Mouse (Mus musculus) C2C12 (cell line): ENCODE measurements around the gene Pfas. TPM values are rescaled to one million over a fixed set of nuclear protein-coding genes. Genes with fewer than 3 reads are reported as not detected.
A peak's percentile ranks its signal among the peaks of the same experiment; 100 is the strongest.

Source experiments
- H3K27me3 ChIP-seq: one replicate; pipeline ENCODE4 v1.6.1; 2011; ENCODE audit not compliant: control insufficient read depth, insufficient read depth, insufficient read length
- H3K36me3 ChIP-seq: one replicate; pipeline ENCODE4 v1.6.1; 2011; ENCODE audit not compliant: control insufficient read depth, insufficient read depth
- H3K4me3 ChIP-seq: one replicate; pipeline ENCODE4 v1.5.1; 2011; ENCODE audit warnings: mild to moderate bottlenecking, control low read depth; ENCODE audit not compliant: poor library complexity, insufficient read depth, severe bottlenecking
- H3K79me2 ChIP-seq: one replicate; pipeline ENCODE4 v1.6.1; 2011; ENCODE audit not compliant: control insufficient read depth, insufficient read depth
- H3K79me3 ChIP-seq: one replicate; pipeline ENCODE4 v1.6.1; 2011; ENCODE audit warnings: low read depth, control low read depth
- H3ac ChIP-seq: one replicate; pipeline ENCODE3; 2011; ENCODE audit warnings: low read depth; ENCODE audit not compliant: control insufficient read depth, insufficient read length
- CEBPB ChIP-seq: IDR thresholded peaks from one replicate; pipeline ENCODE4 v1.6.1; 2011; ENCODE audit warnings: low read depth, mild to moderate bottlenecking, control low read depth, moderate library complexity
- CTCF ChIP-seq: IDR thresholded peaks from one replicate; pipeline ENCODE4 v1.5.1; 2011; ENCODE audit not compliant: control insufficient read depth, insufficient read depth, insufficient read length
- FOSL1 ChIP-seq: IDR thresholded peaks from one replicate; pipeline ENCODE4 v1.8.0; 2011; ENCODE audit warnings: mild to moderate bottlenecking, low read length; ENCODE audit not compliant: poor library complexity, insufficient read depth, severe bottlenecking
- MAX ChIP-seq: IDR thresholded peaks from one replicate; pipeline ENCODE4 v1.6.1; 2011; ENCODE audit warnings: mild to moderate bottlenecking, control low read depth
- MYOD1 ChIP-seq: IDR thresholded peaks from one replicate; pipeline ENCODE4 v1.6.1; 2011; ENCODE audit warnings: low read depth; ENCODE audit not compliant: control insufficient read depth, insufficient read length
- MYOG ChIP-seq: IDR thresholded peaks from one replicate; pipeline ENCODE4 v1.6.1; 2011; ENCODE audit not compliant: control insufficient read depth, insufficient read length; ENCODE audit errors: extremely low read depth
- USF1 ChIP-seq: IDR thresholded peaks from one replicate; pipeline ENCODE4 v1.6.1; 2011; ENCODE audit warnings: low read depth, mild to moderate bottlenecking, control low read depth, moderate library complexity
- polyA plus RNA-seq: library from polyadenylated mRNA; unstranded; fragments of >200 nt; fragmentation: generic; extraction: Trizol; gene quantifications from one replicate; pipeline ENCODE4 v1.2.1, GENCODE M21; 2012; ENCODE audit warnings: missing spikeins

Pfas gene
- polyA plus RNA-seq, 1 experiment = 22.2 TPM

DNA sequence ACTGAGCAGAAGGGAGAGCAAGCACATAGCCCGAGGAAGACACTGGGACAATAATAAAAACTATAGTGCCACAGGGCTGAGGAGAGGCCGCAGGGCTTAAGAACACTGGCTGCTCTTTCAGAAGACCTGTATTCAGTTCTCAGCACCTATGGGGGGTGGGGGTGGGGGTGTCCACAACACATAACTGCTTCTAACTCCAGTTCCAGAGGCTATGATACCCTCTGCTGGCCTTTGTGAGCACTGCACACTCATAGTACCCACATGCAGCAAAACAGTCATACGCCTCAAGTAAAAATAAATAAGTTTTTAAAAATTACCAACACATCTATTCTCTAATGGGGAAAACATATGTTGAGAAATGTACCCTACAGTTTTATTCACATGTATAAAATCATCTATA is 13.9 kb downstream of the Pfas start:
- no peaks in the 10 kb centered on the region for H3K79me2 ChIP-seq
- peaks cover 95% of the 10 kb centered on the region for H3K36me3 ChIP-seq
- no peaks in the 10 kb centered on the region for H3K27me3 ChIP-seq
- no peaks in the 10 kb centered on the region for H3K79me3 ChIP-seq
- no peak for TF ChIP-seq USF1
- TF ChIP-seq CEBPB = no peak
- TF ChIP-seq FOSL1 = no peak
- TF ChIP-seq MYOD1 = no peak
- no peak for TF ChIP-seq CTCF
- TF ChIP-seq MYOG = no peak
- TF ChIP-seq MAX = no peak
- no peak overlapping the region for H3K4me3 ChIP-seq
- H3ac ChIP-seq = no peak overlapping the region

DNA sequence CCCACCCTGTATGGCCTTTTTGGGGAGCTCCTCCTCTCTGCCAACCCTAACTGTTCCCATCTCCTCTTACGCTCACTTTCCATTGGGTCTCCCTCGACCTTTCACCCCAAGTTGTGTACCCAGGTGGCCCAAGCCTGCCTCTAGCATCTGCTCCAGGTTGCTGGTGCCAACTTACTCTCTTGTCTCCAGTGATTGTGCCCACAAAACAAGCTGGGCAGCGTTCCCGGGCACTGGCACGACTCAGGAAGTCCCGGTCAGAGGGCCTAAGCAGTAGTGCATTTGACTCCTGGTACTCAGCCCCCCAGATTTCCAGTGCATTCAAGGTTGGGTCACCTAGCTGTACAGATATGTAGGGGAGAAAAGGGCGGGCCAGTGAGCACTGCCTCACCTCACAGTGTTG is 15.1 kb downstream of the Pfas start:
- Histone ChIP-seq H3ac (no peak overlapping the region), H3K36me3 (peaks cover 94% of the 10 kb centered on the region), H3K79me2 (no peaks in the 10 kb centered on the region), H3K79me3 (no peaks in the 10 kb centered on the region), H3K27me3 (no peaks in the 10 kb centered on the region), H3K4me3 (no peak overlapping the region)
- TF ChIP-seq CTCF = no peak
- TF ChIP-seq MYOG = no peak
- TF ChIP-seq MAX = no peak
- no peak for TF ChIP-seq MYOD1
- TF ChIP-seq CEBPB = no peak
- no peak for TF ChIP-seq USF1
- TF ChIP-seq FOSL1 = no peak

DNA sequence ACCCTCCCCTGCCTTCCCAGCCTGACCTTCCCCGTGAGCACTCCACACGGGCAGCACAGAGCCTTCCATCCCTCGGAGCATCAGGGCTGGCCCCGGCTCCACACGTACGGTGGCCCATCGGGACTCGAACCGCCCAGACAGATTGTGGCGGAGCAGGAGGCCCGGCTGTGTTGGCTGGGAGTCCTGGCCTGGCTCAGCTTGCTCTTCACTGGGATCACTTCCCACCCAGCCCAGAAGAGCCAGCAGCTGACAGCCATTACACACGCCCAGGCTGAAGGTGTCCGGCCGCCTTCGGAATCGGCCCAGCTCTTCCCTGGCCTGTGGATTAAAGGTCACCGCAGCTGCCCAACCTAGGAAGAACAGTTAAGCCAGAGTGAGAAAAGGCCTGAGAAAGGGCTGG is 19.9 kb downstream of the Pfas start:
- TF ChIP-seq MYOG (no peak), MYOD1 (no peak), USF1 (no peak), FOSL1 (no peak), CTCF (no peak), MAX (no peak), CEBPB (no peak)
- Histone ChIP-seq H3ac (no peak overlapping the region), H3K36me3 (peaks cover 76% of the 10 kb centered on the region), H3K4me3 (no peak overlapping the region), H3K79me2 (no peaks in the 10 kb centered on the region), H3K27me3 (no peaks in the 10 kb centered on the region), H3K79me3 (no peaks in the 10 kb centered on the region)

DNA sequence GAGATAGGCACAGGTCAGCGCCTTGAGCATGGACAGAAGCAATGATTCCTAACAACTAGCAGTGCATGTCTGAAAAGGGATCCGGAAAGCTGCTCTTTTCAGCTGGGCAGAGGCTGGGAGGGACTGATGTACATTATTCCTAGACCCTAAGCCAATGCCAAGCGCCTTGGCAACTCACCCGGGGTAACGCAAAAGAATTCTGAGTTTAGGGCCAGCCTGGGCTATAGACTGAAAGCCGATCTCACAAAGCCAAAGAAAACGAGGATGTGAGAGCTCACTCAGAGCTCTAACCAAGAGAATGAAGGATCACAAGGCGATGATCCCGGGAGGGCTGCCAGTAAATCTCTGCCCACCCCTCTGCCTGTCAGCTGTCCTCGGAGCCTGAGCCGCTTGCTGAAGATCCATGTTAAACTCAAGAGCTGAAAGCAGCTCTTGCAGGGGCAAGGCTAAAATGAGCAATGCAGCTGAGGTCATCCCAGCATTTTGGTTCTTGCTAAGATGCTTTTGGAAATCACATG is 20.8 kb downstream of the Pfas start:
- H3ac ChIP-seq = no peak overlapping the region
- H3K79me2 ChIP-seq = no peaks in the 10 kb centered on the region
- peaks cover 68% of the 10 kb centered on the region for H3K36me3 ChIP-seq
- no peaks in the 10 kb centered on the region for H3K27me3 ChIP-seq
- H3K4me3 ChIP-seq = no peak overlapping the region
- no peaks in the 10 kb centered on the region for H3K79me3 ChIP-seq
- TF ChIP-seq CEBPB = no peak

DNA sequence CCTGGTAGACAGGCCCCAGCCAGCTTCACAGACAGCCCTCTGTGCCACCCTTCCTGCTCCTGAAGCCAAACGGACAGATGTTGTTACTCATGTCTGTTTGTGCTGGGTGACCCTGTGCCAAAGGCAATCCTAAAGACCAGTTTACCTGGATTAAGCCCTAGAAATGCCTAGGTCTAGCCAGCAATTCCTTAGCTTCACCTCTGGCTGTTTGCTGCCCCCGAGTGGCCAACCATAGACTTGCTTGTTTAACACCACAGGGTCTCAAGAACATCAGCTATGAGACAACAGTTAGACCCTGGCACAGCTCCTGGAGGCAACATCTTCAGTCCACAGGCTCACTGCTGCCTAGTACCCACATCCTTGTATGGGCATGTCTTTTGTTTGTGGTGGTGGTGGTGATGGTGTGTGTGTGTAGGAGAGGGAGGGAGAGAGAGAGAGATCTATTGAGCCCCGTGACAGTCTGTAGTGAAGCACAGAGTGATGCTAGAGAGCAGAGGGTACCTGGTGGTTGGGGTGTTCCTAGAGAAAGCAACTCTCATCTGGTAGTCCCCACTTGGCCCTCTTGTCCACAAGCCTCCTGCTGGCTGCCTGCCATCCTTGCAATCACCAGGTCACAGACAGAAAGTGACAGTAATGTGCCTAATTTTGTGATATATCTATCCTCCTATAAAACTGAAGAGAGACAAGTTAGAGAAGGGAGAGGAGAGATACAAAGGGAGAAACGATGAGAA is 25.5 kb downstream of the Pfas start:
- Histone ChIP-seq H3K4me3 (no peak overlapping the region), H3K27me3 (no peaks in the 10 kb centered on the region), H3K79me2 (no peaks in the 10 kb centered on the region), H3K79me3 (no peaks in the 10 kb centered on the region), H3K36me3 (peaks cover 23% of the 10 kb centered on the region), H3ac (peak overlapping the region; percentile 12)
- TF ChIP-seq USF1 = no peak
- TF ChIP-seq CTCF = peak; percentile 42

DNA sequence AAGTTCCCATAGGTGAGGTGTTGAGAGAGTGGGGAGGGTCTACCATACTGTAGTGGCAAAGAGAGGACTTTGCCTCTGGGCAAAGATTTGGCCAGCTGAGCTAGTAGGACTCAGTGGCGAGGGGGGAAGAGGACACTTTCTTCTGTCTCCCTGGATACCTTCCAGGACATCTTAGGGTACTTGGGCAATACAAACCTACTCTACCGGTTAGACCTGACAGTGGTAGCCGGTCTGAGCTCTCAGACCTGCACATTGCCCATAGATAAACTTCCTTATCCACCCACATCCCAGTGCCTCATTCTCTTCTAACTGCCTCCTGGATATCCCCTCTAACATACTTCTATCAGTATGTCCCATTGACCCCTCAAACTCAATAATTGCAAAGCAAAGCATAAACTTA is 27.3 kb downstream of the Pfas start:
- no peak for TF ChIP-seq CEBPB
- TF ChIP-seq FOSL1 = no peak
- no peak for TF ChIP-seq CTCF
- TF ChIP-seq MYOG = no peak
- no peak for TF ChIP-seq MYOD1
- no peak for TF ChIP-seq MAX
- no peak for TF ChIP-seq USF1
- H3K36me3 ChIP-seq = peaks cover 8% of the 10 kb centered on the region

DNA sequence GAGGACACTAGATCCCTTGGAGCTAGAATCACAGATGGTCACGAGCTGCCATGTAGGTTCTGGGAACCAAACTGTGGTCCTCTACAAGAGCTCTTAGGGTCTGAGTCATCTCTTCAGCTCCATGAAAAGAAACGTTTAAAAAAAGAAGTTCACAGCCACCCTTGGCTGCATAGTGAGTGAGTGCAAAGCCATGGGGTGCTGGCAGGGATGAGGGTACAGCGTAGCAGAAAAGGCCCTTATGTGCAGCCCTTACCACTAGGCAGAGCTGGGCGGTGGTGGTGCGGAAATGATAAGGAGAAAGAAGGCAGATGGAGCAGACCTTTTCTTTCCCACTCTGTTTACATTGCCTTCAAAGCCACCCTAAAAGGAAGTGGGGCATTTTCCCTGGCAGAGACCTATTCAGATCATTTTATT is 28.9 kb downstream of the Pfas start:
- Histone ChIP-seq H3K79me2 (no peaks in the 10 kb centered on the region), H3K36me3 (no peaks in the 10 kb centered on the region), H3ac (no peak overlapping the region), H3K79me3 (no peaks in the 10 kb centered on the region), H3K27me3 (no peaks in the 10 kb centered on the region), H3K4me3 (no peak overlapping the region)
- TF ChIP-seq FOSL1 = no peak
- TF ChIP-seq USF1 = no peak
- TF ChIP-seq CTCF = no peak
- TF ChIP-seq MAX = no peak
- no peak for TF ChIP-seq MYOG
- no peak for TF ChIP-seq CEBPB
- TF ChIP-seq MYOD1 = no peak

More for the DNA sequence above, 27.3 kb downstream of the Pfas start:
- H3K4me3 ChIP-seq = no peak overlapping the region
- no peaks in the 10 kb centered on the region for H3K79me3 ChIP-seq
- no peak overlapping the region for H3ac ChIP-seq
- no peaks in the 10 kb centered on the region for H3K79me2 ChIP-seq
- no peaks in the 10 kb centered on the region for H3K27me3 ChIP-seq
